Mouse (Mus musculus) hindbrain, postnatal 0 days (tissue): ENCODE results near the gene Col24a1. TPM values are rescaled to one million over a fixed set of nuclear protein-coding genes. Genes with fewer than 3 reads are reported as not detected.

Experiments used
- ATAC-seq: fragments of 200-750 bp; cut with Nextera tagmentation; 2 replicates; pipeline ENCODE4 v1.8.0; 2017; ENCODE audit warnings: mild to moderate bottlenecking, moderate TSS enrichment, moderate library complexity
- DNase-seq: peaks from one replicate; pipeline ENCODE4 v3.0.0-alpha.2; 2015; ENCODE audit warnings: low spot score
- H3K27ac ChIP-seq: fragments of 300-500 bp; sonication (generic); 2 replicates; pipeline ENCODE4 v1.5.1; 2014; ENCODE audit warnings: mild to moderate bottlenecking
- H3K27me3 ChIP-seq: fragments of 300-500 bp; sonication (generic); 2 replicates; pipeline ENCODE4 v1.6.1; 2014; ENCODE audit warnings: low read length, mixed read lengths; ENCODE audit not compliant: insufficient read depth
- H3K36me3 ChIP-seq: fragments of 300-500 bp; sonication (generic); 2 replicates; pipeline ENCODE4 v1.6.1; 2014; ENCODE audit warnings: low read length, mixed read lengths; ENCODE audit not compliant: insufficient read depth
- H3K4me1 ChIP-seq: fragments of 300-500 bp; sonication (generic); 2 replicates; pipeline ENCODE4 v1.6.1; 2014; ENCODE audit warnings: antibody characterized with exemption, low read length, mixed read lengths; ENCODE audit not compliant: insufficient read depth
- H3K4me2 ChIP-seq: fragments of 300-500 bp; sonication (generic); 2 replicates; pipeline ENCODE4 v1.6.1; 2014; ENCODE audit warnings: low read depth, mild to moderate bottlenecking, low read length, moderate library complexity, mixed read lengths
- H3K4me3 ChIP-seq: fragments of 300-500 bp; sonication (generic); 2 replicates; pipeline ENCODE4 v1.5.1; 2014; ENCODE audit warnings: low read length
- H3K9ac ChIP-seq: fragments of 300-500 bp; sonication (generic); replicated peaks from 2 replicates; pipeline ENCODE4 v1.6.1; 2014; ENCODE audit warnings: mild to moderate bottlenecking, low read length, moderate library complexity, mixed read lengths
- H3K9me3 ChIP-seq: fragments of 300-500 bp; sonication (generic); 2 replicates; pipeline ENCODE4 v1.6.1; 2016; ENCODE audit warnings: low read length, mixed read lengths
- CTCF ChIP-seq: IDR thresholded peaks from 2 replicates; pipeline ENCODE4 v1.5.1; 2016; ENCODE audit warnings: antibody characterized with exemption, control low read depth, low read depth
- WGBS: fragments of 180-500 bp; shearing (Covaris S2); extraction: QIAGEN DNeasy Blood & Tissue Kit; methylation state at CpG from one replicate; pipeline ENCODE4 v1.1.7; 2014; 5-methylcytosine and 5-hydroxymethylcytosine counted together
- polyA plus RNA-seq: library from polyadenylated mRNA; unstranded; fragments of >200 nt; fragmentation: Nextera tagmentation; extraction: Ambion mirVana; gene quantifications from 2 replicates; pipeline ENCODE4 v1.2.1, GENCODE M21; 2015
- total RNA-seq: library from RNA; depleted of rRNA; stranded (reverse); fragments of >200 nt; gene quantifications from 2 replicates; pipeline ENCODE4 v1.2.3, GENCODE M21; 2014

Col24a1 gene
- total and polyA plus RNA-seq, 2 experiments from 2014 or later: 1.0 to 1.4 TPM

DNA sequence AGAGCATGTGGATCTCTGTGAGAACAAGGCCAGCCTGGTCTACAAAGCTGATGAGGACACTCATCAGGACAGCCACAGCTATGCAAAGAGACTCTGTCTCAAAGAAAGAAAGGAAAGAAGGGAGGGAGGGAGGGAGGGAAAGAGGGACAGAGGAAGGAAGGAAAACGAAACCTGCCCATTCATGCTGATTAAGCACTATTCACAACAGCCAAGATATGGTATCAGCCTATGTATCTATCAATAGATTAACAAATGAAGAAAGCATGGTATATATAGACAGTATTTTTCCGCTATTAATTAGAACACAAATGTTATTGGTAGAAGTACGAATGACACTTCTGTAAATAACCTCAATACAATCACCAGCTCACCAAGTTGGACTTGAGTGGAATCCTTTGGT lies 282.2 kb downstream of the Col24a1 start:
- DNase-seq (no peak), ATAC-seq (no peak)
- Histone ChIP-seq H3K27ac (no peak overlapping the region), H3K36me3 (no peaks in the 10 kb centered on the region), H3K27me3 (no peaks in the 10 kb centered on the region), H3K9ac (no peak overlapping the region), H3K4me3 (no peak overlapping the region), H3K4me1 (peaks cover 6% of the 10 kb centered on the region; the same call in 1 of the 2 replicates), H3K9me3 (no peaks in the 10 kb centered on the region), H3K4me2 (no peak overlapping the region)
- no peak for TF ChIP-seq CTCF
- WGBS: 88% methylated on average over 3 of the region's 3 CpGs

DNA sequence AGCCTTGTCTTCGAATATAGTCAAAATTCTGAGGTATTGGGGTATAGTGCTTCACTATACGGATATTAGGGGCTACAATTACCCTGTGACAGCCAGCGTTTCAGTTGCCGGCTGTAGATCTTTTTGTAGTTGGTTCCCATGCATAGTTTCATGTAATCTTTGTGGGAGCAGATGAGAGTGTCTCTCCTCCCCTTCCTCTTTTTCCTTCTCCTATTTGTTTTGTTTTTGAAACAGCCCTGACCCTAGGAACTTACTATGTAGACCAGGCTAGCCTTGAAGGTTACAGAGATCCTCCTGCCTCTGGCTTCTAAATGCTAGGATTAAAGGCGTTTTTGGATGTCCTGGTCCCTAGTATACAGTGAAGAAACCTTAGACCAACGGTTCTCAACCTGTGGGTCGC lies 283.1 kb downstream of the Col24a1 start:
- TF ChIP-seq CTCF: no peak
- no peak overlapping the region for H3K4me3 ChIP-seq
- H3K36me3 ChIP-seq: no peaks in the 10 kb centered on the region; the same call in 1 of the 2 replicates
- H3K4me1 ChIP-seq: peaks cover 6% of the 10 kb centered on the region; the same call in 1 of the 2 replicates
- no peak overlapping the region for H3K9ac ChIP-seq
- no peak overlapping the region for H3K27ac ChIP-seq
- no peaks in the 10 kb centered on the region for H3K9me3 ChIP-seq
- no peak for DNase-seq
- WGBS: 86% methylated on average over 7 of the region's 7 CpGs
- H3K4me2 ChIP-seq: no peak overlapping the region
- ATAC-seq: peak; percentile 2; the same call in 1 of the 2 replicates
- no peaks in the 10 kb centered on the region for H3K27me3 ChIP-seq

- peak within 1 kb of the TSS; percentile 69 for H3K4me3 ChIP-seq
- H3K27ac ChIP-seq: peak within 1 kb of the TSS; percentile 76
- peak; percentile 98 for DNase-seq
- 5% methylated on average over 37 of the region's 37 CpGs for WGBS
- peak within 1 kb of the TSS; percentile 63 for H3K9ac ChIP-seq
- no peaks in the 10 kb centered on the region for H3K27me3 ChIP-seq
- peak within 1 kb of the TSS; percentile 74 for H3K4me2 ChIP-seq
- peak; percentile 46 for TF ChIP-seq CTCF
- H3K36me3 ChIP-seq: no peaks in the 10 kb centered on the region; the same call in 1 of the 2 replicates
- peaks cover 6% of the 10 kb centered on the region; the same call in 1 of the 2 replicates for H3K4me1 ChIP-seq
- ATAC-seq: peak; percentile 94
- H3K9me3 ChIP-seq: no peaks in the 10 kb centered on the region
Measured at GRCm38 (mm10) chr3:145575743-145576481, 283.6 kb downstream of the Col24a1 start, which contains the start of gene Znhit6. Gene Znhit6 (plus strand): TSS chr3:145576205.

GRCm38 (mm10) chr3:145576482-145576822 lies 284.2 kb downstream of the Col24a1 start:
- Histone ChIP-seq H3K9ac (peak overlapping the region; percentile 63), H3K4me1 (peaks cover 6% of the 10 kb centered on the region; the same call in 1 of the 2 replicates), H3K4me3 (peak overlapping the region; percentile 69), H3K27ac (peak overlapping the region; percentile 76), H3K4me2 (peak overlapping the region; percentile 74), H3K9me3 (no peaks in the 10 kb centered on the region), H3K36me3 (no peaks in the 10 kb centered on the region; the same call in 1 of the 2 replicates), H3K27me3 (no peaks in the 10 kb centered on the region)
- DNase-seq (no peak), ATAC-seq (no peak)
- WGBS: under 1% methylated on average over 11 of the region's 11 CpGs
- TF ChIP-seq CTCF: no peak

DNA sequence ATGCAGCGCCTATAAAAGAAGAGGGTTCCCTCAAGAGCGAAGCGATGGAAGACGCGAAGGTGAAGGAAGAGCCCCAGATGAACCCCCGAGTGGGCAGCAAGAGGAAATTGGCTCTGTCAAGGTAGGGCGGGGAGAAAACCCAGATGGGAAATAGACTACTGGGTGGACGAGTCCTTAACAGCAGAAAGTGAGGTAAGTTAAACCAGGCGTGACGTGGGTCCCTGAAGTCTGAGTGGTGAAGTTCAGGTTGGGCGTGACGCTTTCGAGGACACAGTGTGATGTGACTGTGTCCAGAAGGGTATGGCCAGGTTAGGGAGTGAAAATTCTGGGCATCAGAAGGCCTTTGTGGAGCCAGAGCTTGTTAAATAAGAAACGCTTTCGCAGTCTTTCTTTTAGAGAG lies 284.6 kb downstream of the Col24a1 start:
- WGBS: 34% methylated on average over 15 of the region's 15 CpGs
- Histone ChIP-seq H3K9me3 (no peaks in the 10 kb centered on the region), H3K9ac (peak overlapping the region; percentile 63), H3K27ac (peak overlapping the region; percentile 76; the same call in 1 of the 2 replicates), H3K4me3 (peak overlapping the region; percentile 69), H3K27me3 (no peaks in the 10 kb centered on the region), H3K36me3 (no peaks in the 10 kb centered on the region; the same call in 1 of the 2 replicates), H3K4me1 (peaks cover 6% of the 10 kb centered on the region; the same call in 1 of the 2 replicates), H3K4me2 (peak overlapping the region; percentile 74)
- no peak for TF ChIP-seq CTCF
- no peak for ATAC-seq
- DNase-seq: no peak

GRCm38 (mm10) chr3:145583043-145583442 lies 290.8 kb downstream of the Col24a1 start:
- no peak for DNase-seq
- ATAC-seq: no peak
- Histone ChIP-seq H3K9me3 (no peaks in the 10 kb centered on the region), H3K4me3 (no peak overlapping the region), H3K9ac (no peak overlapping the region), H3K4me1 (no peaks in the 10 kb centered on the region), H3K4me2 (no peak overlapping the region), H3K27ac (no peak overlapping the region), H3K36me3 (peaks cover 26% of the 10 kb centered on the region), H3K27me3 (no peaks in the 10 kb centered on the region)
- no peak for TF ChIP-seq CTCF
- WGBS: 87% methylated on average over 4 of the region's 4 CpGs
